Mouse (Mus musculus) CH12F3 (cell line): Measurements from ENCODE around the gene Schip1.

ENCODE experiments used
- in situ Hi-C: fragments of 300-500 bp; cut with MboI; formaldehyde crosslinking; loops from 2 replicates; pipeline ENCODE4 v1.14.3; 2020; ENCODE audit warnings: low sequenced_read_pairs

Gene Schip1

GRCm38 (mm10) chr3:68121338-68121737 is 56.7 kb downstream of the Schip1 start:
- in situ Hi-C loops = no loop called here

- in situ Hi-C loops = no loop called here
These were observed 61.8 kb downstream of the Schip1 start for GRCm38 (mm10) chr3:68126284-68126856.

GRCm38 (mm10) chr3:68130386-68130785 is 65.8 kb downstream of the Schip1 start:
- in situ Hi-C loops = no loop called here

GRCm38 (mm10) chr3:68138833-68139627 is 74.4 kb downstream of the Schip1 start:
- in situ Hi-C loops = no loop called here

DNA sequence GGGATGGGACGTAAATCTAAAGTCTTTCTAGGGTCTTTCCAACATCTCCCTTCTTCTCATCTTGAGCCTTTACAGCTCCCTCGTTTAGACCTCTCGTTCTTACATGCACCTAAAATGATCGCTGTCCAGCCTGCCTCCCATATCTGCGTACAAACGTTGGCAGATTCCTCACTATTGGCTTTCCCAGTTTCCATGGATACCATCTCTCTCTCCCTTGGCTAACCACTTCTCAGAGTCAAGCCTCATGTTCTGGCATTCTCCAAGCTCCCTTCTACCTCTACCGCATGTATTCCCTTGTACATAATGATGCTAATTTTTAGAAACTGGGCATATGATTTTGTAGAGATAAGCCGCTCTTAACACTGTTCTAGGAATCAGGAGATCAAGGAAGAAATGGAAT is 86.1 kb downstream of the Schip1 start:
- in situ Hi-C loops = no loop called here

- in situ Hi-C loops = no loop called here
These were observed 95.6 kb downstream of the Schip1 start for GRCm38 (mm10) chr3:68160175-68160574.

DNA sequence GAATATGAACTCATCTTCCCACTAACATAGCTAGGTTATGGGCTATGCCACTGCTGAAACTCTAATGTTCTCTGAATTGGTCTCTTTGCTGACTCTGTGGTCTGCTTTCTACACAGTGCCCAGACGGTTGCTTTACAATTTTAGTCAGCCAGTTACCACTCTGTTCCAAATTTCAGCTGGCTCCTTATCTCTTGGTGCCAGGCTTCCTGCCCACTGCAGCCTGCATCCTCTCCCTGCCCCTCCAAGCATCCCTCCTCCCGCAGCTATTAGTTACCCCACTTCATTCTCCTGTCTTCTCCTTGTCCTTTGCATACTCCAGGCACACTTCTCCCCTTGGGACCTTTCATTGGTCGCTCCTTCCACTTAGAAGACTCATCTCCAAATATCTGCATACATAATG is 96.2 kb downstream of the Schip1 start:
- in situ Hi-C loops = no loop called here

DNA sequence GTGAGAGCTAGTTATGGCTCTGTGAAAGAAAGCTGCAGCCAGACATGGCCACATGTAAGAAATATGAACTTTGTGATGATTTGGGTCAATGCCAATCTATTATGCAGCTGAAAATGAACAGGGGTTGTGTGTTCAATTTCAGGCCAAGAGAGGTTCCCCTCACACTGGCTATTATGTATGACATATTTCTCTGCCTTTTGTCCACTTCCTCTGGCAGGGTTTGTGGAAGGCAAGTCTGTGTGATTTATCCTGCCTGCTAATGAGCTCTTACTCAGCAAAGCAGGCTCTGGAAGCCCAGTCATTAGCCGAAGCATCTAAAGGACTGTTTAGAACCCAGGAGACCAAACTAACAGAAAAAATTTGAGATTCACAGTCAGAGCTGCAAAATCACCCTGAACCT is 113.6 kb downstream of the Schip1 start:
- in situ Hi-C loops = no loop called here

GRCm38 (mm10) chr3:68187471-68187870 is 122.9 kb downstream of the Schip1 start:
- in situ Hi-C loops = no loop called here

GRCm38 (mm10) chr3:68189100-68189499 is 124.5 kb downstream of the Schip1 start:
- in situ Hi-C loops = no loop called here

DNA sequence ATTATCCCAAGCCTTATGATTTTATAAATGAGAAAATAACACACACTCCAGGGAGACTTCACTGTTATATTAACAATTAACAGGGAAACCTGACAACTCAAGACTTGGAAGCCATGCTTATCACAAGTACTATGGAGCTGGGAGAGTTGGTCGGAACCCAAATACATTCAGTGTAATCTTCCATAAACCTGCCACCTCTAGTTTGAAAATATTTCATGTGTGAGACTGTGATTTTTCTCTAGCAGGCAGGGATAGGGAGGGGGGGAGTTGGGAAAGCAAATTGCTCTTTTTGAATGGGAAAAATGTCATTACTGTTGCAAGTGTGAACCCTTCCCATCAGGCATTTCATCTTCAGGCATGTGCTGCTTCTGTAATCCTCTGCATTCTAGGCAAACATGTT is 132.3 kb downstream of the Schip1 start:
- in situ Hi-C loops = no loop called here

DNA sequence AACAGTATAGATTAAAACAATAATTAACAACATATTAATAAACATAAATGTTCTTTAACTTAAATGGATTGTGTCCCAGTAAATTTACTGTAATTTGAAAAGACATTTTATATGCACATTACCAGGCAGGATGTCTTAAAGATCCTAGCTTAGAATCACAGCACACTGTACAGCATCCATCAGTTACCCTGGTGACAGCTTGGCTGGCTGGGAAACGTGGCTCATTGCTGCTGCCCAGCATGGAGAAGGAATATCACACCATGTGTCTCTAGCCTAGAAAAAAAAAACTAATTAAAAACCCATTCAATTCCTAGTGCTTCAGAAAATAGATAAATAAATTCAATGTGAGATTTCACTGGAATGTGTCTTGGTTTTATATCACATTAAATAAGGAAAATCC is 136.6 kb downstream of the Schip1 start:
- in situ Hi-C loops = no loop called here

DNA sequence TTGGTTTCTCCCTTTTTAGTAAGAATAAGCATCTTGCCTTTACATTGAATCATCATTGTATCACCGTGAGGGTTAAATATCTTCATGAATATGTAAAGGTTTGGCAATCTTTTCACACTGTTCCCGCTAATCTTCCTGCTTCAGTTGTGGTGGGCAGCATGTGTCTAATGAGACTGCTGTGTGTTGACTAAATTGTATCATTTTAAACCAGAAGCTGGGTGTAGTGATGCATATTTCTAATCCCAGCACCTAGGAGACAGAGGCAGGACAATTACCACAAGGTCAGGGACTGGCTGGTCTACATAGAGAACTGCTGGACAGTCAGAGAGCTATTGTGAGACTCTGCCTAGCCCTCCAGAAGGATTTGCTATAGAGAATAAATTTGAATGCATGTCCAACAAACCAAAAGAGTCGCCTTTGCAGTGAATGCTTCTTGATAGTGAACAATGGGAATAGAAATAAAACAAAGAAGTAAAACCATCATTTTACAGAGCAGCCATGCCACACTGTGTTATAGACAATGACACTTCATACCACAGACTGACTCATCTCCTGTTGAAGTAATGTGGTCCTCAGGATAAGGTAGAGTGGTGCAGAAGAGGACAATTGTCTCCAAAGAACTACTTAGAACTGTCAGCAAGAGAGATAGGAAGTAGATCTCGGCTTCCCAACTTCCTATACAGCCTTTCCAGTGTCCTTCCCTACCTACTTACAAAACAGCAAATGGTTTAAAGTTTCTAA is 137.7 kb downstream of the Schip1 start:
- in situ Hi-C loops = no loop called here

DNA sequence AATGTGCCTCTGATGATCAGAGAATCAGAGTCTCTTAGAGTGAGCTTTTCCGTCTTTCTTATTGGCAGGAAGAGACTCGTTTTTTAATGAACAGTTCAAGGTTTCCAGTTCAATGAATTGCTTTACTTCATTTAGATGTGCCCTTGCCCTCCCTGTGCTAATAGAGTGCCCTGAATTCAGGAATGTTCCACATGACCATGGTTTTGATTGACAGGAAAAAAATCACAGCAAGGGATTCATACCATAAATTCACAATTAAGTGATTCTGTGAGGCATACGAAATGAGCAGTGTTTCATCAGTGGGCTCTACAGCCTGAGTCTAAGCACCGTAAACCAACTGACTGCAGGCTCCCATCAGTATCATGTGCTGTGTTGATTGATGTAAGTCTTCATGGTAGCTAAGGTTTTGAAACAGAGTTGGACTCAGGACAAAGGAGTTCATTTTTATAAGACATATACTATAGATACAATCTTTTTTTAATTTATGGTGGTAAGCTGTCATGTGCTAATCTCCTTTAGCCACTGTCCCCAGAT is 139.4 kb downstream of the Schip1 start:
- in situ Hi-C loops = no loop called here

DNA sequence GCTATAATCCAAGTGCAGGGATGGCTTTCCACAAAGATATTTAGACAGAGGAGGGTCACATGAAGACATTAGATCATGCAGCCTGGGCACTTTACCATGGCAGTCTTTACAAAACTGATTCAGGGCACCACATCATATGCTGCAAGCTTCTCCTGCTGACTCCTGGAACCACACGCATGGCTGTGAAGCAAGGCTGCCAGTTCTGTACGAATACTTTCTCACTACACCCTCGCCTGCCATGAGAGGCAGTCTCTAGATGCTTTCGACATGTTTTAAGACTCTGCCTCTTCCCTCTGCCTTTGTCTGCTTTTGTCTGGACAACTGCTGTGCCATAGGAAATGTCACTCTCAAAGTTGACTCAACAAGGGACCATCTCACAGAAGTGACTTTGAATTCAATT is 145.8 kb downstream of the Schip1 start:
- in situ Hi-C loops = no loop called here

- in situ Hi-C loops = no loop called here
These were observed 156.8 kb downstream of the Schip1 start for GRCm38 (mm10) chr3:68221452-68221851.

DNA sequence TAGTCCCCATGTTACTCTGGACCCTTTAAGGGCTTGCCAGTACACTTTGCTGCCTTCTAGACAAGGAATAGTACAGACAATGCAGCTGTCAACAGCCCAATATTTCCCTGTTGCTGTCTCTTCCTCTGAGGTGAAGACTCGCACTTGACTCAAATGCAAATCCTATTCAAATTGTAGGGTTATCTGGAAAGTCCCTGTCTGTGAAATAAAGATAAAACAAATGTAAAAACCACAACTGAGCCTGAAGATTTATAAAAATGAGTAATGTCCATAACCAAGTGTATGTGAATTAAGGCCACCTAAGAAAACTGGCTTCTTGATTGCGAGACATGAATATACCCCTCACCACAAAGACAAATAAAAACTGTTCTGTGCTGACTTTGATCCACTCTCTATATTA is 175.3 kb downstream of the Schip1 start:
- in situ Hi-C loops = no loop called here

DNA sequence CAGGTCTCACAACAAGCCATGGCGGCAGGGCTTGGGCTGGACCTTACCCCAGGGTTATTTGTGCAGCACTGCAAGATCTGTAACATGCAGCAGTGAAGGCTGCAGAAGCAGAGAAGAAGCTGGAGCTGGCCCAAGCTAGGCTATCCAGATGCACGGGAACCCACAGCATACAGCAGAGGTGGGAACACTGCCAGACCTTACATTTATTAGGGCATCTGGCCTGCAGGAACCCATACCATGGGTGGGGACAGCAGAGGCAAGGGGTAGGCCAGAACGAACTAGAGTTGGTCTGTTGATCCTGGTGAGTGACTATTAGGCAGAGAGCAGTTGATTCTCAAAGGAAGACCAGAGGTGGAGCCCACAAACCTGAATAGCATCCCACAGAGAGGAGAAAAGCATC is 178.6 kb downstream of the Schip1 start:
- in situ Hi-C loops = no loop called here

DNA sequence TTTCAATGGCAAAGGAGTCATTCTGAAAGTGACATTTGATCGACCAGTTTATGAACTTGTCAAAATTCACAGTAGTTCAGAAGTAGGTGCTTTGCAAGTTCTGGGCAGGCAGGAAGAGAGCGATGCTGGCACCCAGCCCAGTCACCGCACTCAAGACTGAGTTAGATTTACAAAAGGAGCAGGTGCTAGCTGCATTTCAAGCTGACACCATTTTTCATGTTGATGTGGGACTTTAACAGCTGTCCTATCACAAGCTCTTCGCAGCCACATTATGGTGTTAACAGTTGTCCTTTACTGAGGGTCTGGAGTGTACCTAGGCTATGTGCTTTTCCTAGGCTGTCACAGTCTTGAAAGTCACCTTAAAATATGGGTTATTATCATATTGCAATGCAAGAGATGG is 181.6 kb downstream of the Schip1 start:
- in situ Hi-C loops = no loop called here

- in situ Hi-C loops = no loop called here
These were observed 186.0 kb downstream of the Schip1 start for GRCm38 (mm10) chr3:68250589-68250988.

DNA sequence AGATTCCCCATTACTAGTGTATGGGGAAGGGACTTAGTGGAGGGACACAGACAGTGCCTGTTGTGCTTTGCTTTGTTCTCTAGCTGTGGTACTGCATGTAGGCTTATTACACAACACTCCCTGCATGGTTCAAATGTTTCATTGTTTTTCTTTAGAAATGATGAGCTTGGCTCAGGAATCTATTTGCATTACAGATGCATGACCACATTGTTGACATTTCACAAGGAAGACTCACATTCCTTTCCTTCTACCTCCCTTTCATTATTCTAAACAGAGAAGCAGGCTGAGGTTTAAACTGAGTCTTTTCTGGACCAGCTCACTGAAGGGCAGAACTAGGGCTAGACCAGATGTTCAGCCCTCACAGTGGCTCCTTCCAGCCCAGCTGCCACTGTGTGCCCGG is 187.7 kb downstream of the Schip1 start:
- in situ Hi-C loops = no loop called here

- in situ Hi-C loops = no loop called here
These were observed 197.7 kb downstream of the Schip1 start for GRCm38 (mm10) chr3:68262304-68262703.
